Mouse (Mus musculus): ENCODE measurements around the gene Cep128. TPM values are rescaled to one million over a fixed set of nuclear protein-coding genes. Genes with fewer than 3 reads are reported as not detected.
"Not testable (repeated sequence)": the region's sequence is repeated elsewhere in the genome, so short reads cannot be mapped to it uniquely, and the experiment has no call there.

The Cep128 gene
- polyA plus RNA-seq, 1 experiment from 2014 or later, result 9.0 TPM

DNA sequence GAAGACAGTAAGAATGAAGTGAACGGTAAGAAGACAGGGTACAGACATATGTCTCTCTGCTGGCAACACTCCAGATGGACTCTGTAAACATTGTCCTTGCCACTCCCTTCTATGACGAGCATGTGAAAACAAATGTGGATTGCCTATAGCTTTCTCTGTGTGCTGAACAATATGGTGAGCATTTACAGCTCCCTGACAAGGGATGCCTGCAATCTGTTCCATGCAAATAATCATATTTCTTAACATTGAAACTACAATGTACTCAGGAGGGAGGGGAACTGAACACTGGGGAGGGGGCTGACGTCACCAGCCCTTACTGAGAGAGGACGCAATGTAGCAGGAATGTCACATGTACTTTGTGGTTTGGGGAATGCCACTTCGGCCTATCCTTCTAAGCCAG, 355.1 kb downstream of the Cep128 start:
- no peak overlapping the region for H3K27ac ChIP-seq
- no peak overlapping the region for H3K4me3 ChIP-seq (replicated peaks)
- H3K27me3 ChIP-seq (replicated peaks), result no peaks in the 10 kb centered on the region
- ATAC-seq, result peak; percentile 66
- H3K4me2 ChIP-seq (replicated peaks), result no peak overlapping the region
- H3K9me3 ChIP-seq, result no peaks in the 10 kb centered on the region
- WGBS, result 47% methylated on average over 5 of the region's 5 CpGs
- no peak overlapping the region for H3K9ac ChIP-seq
- H3K36me3 ChIP-seq, result no peaks in the 10 kb centered on the region
- no peaks in the 10 kb centered on the region for H3K4me1 ChIP-seq (replicated peaks)

DNA sequence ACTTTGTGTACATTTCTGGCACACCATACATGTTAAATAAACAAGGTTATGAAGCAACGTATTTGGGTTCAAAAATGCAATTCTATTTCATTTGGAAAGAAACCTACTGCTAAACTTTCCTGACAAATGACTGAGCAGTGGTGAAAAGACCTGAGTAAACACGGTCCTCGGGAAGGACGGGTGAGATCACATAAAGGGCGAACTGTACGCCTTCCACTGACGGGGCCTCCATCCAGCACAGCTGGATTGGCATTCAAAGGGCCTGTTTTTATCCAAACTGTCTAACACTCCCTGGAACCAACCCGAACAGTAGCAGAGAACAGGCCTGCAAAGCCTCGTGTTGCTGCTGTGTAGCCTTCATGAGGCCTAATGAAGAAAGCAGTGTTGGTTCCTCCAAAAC, 356.5 kb downstream of the Cep128 start:
- Histone ChIP-seq H3K27me3 (replicated peaks) (no peaks in the 10 kb centered on the region), H3K4me2 (replicated peaks) (no peak overlapping the region), H3K4me1 (replicated peaks) (no peaks in the 10 kb centered on the region), H3K4me3 (replicated peaks) (no peak overlapping the region), H3K9ac (no peak overlapping the region), H3K36me3 (no peaks in the 10 kb centered on the region), H3K27ac (no peak overlapping the region), H3K9me3 (no peaks in the 10 kb centered on the region)
- ATAC-seq, result no peak
- WGBS, result 52% methylated on average over 9 of the region's 9 CpGs

DNA sequence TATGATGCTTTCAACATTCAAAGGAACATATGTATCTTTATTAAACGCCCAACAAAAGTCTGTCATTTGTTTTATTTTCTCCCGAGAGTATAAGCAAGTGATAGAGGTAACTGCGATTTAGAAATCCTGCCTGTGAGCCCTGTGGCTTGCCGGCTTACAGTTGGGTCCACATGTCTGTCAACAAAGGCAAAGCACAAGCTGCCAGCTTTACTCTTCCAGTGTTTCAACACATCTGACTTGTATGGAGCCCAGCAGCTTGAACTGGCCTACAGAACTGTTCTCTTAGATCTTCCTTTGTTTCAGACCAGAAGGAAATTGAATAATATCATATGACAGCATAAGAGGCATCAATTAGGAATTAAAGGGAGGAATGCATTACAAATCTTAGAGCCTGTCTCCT, 357.1 kb downstream of the Cep128 start:
- Histone ChIP-seq H3K4me1 (replicated peaks) (no peaks in the 10 kb centered on the region), H3K4me3 (replicated peaks) (no peak overlapping the region), H3K27me3 (replicated peaks) (no peaks in the 10 kb centered on the region), H3K36me3 (no peaks in the 10 kb centered on the region), H3K27ac (no peak overlapping the region), H3K9ac (no peak overlapping the region), H3K9me3 (no peaks in the 10 kb centered on the region), H3K4me2 (replicated peaks) (no peak overlapping the region)
- WGBS, result 80% methylated on average over 4 of the region's 4 CpGs
- no peak for ATAC-seq

DNA sequence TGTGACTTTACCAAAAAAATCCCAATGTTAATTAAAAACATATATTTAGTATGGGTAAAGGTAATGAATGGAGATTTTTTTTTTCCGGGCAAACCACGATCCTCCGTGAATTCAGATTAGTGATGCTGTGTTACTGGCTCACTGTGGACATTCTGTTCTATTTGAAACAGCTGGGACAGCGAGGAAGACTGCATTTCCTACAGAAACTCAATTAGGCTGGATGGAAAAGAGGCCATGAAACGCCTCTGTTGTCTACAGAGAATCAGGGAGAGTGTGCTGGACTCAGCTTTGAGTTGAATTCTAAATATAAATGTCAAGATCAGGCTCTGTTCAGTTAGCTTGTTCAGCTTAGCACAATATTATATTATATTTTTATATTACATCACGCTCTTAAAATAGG, 369.1 kb downstream of the Cep128 start:
- H3K27ac ChIP-seq, result no peak overlapping the region
- 84% methylated on average over 6 of the region's 6 CpGs for WGBS

DNA sequence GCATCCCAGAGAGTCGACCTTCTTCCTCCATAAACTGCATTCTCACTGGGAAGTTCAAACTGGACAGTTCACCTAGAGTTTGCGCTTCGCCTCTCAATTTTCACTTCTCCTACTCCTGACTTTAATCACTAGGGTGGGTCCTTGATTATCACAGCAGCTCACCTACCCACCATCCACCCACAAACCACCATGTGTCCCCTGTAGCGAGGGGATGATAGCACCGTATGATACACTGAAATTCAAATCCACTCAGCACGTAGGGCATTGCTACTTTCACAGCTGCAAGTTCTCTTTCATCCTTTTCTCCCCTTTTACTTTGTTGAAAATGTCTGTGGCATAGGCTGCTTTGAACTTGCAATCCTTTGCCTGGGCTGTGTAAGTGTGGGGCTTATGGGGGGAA, 371.2 kb downstream of the Cep128 start:
- ATAC-seq, result no peak
- Histone ChIP-seq H3K36me3 (no peaks in the 10 kb centered on the region), H3K4me3 (replicated peaks) (no peak overlapping the region), H3K4me2 (replicated peaks) (no peak overlapping the region), H3K27me3 (replicated peaks) (no peaks in the 10 kb centered on the region), H3K9ac (no peak overlapping the region), H3K27ac (no peak overlapping the region), H3K4me1 (replicated peaks) (0 out of 2 replicates have a peak, but pooled peaks cover 2% of the 10 kb centered on the region), H3K9me3 (no peaks in the 10 kb centered on the region)
- 89% methylated on average over 6 of the region's 6 CpGs for WGBS

More for the DNA sequence above, 369.1 kb downstream of the Cep128 start:
- no peak for ATAC-seq
- Histone ChIP-seq H3K4me3 (replicated peaks) (no peak overlapping the region), H3K9me3 (no peaks in the 10 kb centered on the region), H3K4me1 (replicated peaks) (no peaks in the 10 kb centered on the region), H3K36me3 (no peaks in the 10 kb centered on the region), H3K9ac (no peak overlapping the region), H3K27me3 (replicated peaks) (no peaks in the 10 kb centered on the region), H3K4me2 (replicated peaks) (no peak overlapping the region)

DNA sequence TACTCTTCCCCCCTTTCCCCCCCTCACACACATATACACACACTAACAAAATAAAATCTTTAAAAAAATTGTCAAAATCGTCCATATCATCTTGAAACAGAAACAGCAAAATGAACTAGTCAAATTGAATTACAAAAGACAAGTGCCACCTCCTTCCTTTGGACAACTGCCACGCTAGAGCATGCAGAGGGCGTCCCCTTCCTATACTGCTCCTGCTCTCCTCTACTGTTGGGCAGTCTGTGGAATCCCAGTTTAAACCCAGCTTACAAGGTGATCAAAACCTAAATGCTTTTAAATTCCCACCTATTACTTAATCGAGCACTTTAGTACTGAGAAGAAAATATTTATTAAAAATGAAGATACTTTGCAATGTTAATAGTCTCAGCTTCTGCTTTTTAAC, 372.0 kb downstream of the Cep128 start:
- no peaks in the 10 kb centered on the region for H3K27me3 ChIP-seq (replicated peaks)
- no peaks in the 10 kb centered on the region for H3K36me3 ChIP-seq
- 71% methylated on average over 4 of the region's 4 CpGs for WGBS
- ATAC-seq, result no peak
- no peak overlapping the region for H3K27ac ChIP-seq
- no peaks in the 10 kb centered on the region for H3K9me3 ChIP-seq
- H3K4me3 ChIP-seq (replicated peaks), result no peak overlapping the region
- no peak overlapping the region for H3K4me2 ChIP-seq (replicated peaks)
- H3K4me1 ChIP-seq (replicated peaks), result 0 out of 2 replicates have a peak, but pooled peaks cover 2% of the 10 kb centered on the region
- no peak overlapping the region for H3K9ac ChIP-seq

DNA sequence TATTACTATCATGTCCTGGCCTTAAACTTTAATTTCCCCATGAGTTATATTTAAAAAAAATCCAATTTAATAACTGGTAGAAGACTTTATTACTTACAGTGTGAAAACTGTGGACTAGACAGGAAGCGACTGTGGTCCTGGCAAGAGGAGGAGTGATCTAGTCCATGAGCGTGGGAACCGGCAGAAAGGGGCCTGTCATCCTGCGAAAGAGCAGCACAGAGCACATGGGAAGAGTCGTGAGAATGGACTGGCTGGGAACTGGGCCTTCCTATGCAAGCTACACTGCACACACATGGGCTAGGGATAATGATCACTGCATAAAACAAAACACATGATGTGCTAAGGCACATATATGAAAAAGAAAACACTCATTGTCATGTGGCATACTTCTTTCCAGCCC, 375.5 kb downstream of the Cep128 start:
- H3K4me3 ChIP-seq (replicated peaks), result no peak overlapping the region

DNA sequence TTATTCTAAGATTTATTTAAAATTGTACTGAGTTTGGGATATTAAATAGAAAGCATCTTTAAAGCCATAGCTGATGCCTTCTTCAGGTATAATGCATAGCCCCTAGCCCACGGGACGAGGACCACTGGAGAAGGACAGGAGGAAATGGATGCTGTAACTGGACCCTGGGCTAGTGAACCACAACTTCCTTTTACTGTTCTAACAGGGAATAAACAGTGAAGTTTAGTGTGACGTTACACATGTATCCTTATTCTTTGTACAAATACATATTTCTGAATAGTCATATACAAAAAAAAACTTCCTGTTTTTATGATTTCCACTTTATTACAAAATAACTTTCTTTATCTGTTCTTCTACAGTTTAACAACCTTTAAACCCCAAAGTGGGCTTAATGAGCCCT, 376.0 kb downstream of the Cep128 start:
- Histone ChIP-seq H3K4me3 (replicated peaks) (no peak overlapping the region), H3K4me1 (replicated peaks) (0 out of 2 replicates have a peak, but pooled peaks cover 2% of the 10 kb centered on the region), H3K4me2 (replicated peaks) (no peak overlapping the region), H3K9me3 (no peaks in the 10 kb centered on the region), H3K9ac (no peak overlapping the region), H3K36me3 (no peaks in the 10 kb centered on the region), H3K27ac (no peak overlapping the region), H3K27me3 (replicated peaks) (no peaks in the 10 kb centered on the region)
- WGBS, result 55% methylated on average over 3 of the region's 3 CpGs
- ATAC-seq, result no peak

More for the DNA sequence above, 375.5 kb downstream of the Cep128 start:
- ATAC-seq, result no peak
- no peaks in the 10 kb centered on the region for H3K27me3 ChIP-seq (replicated peaks)
- no peak overlapping the region for H3K4me2 ChIP-seq (replicated peaks)
- H3K27ac ChIP-seq, result no peak overlapping the region
- H3K9me3 ChIP-seq, result no peaks in the 10 kb centered on the region
- no peak overlapping the region for H3K9ac ChIP-seq
- WGBS, result 55% methylated on average over 5 of the region's 5 CpGs
- H3K4me1 ChIP-seq (replicated peaks), result 0 out of 2 replicates have a peak, but pooled peaks cover 2% of the 10 kb centered on the region
- H3K36me3 ChIP-seq, result no peaks in the 10 kb centered on the region

DNA sequence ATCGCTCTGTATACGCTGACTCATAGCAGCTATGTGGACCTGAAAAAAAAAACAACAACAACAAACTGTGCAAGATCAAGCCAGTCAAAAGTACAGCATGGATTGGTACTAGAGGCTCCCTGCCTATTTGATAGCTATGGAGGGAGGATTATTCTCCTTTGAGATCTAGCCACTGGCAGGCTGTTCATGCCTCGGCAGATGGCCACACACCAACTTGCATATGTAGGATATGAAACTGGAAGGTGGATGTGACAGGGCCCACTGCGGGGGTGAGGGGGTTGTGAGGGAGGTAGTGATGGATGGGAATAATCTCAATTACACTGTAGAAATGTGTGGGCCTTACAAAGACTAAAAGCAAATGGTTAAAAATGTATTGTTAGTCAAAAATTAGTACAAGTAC, 386.7 kb downstream of the Cep128 start:
- ATAC-seq, result no peak
- H3K36me3 ChIP-seq, result no peaks in the 10 kb centered on the region
- 94% methylated on average over 4 of the region's 4 CpGs for WGBS
- no peaks in the 10 kb centered on the region for H3K4me1 ChIP-seq (replicated peaks)
- no peak overlapping the region for H3K9ac ChIP-seq
- no peak overlapping the region for H3K27ac ChIP-seq
- H3K4me3 ChIP-seq (replicated peaks), result no peak overlapping the region
- H3K4me2 ChIP-seq (replicated peaks), result no peak overlapping the region
- H3K27me3 ChIP-seq (replicated peaks), result no peaks in the 10 kb centered on the region
- H3K9me3 ChIP-seq, result no peaks in the 10 kb centered on the region

DNA sequence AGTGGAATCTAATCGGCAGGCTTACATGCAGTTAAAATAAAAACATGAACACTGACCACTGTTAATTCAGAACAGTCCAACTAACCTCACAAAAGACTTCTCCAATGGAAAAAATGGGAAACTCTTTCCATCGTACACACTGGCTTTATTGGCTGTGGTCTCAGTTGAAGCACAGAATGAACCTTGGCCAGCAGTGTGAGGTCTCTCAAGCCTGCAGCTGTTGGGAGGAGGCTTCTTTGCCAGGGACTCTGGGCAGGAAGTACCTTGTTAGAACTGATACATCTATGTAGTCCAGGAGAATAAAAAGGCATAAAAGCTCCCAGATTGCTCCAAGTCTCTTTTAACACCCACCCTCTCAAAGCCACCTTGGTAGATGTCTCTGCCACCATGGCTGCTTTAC, 390.9 kb downstream of the Cep128 start:
- no peaks in the 10 kb centered on the region for H3K9me3 ChIP-seq
- 82% methylated on average over 2 of the region's 2 CpGs for WGBS
- no peak overlapping the region for H3K4me3 ChIP-seq (replicated peaks)
- ATAC-seq, result no peak
- no peaks in the 10 kb centered on the region for H3K36me3 ChIP-seq
- H3K27me3 ChIP-seq (replicated peaks), result no peaks in the 10 kb centered on the region
- H3K4me1 ChIP-seq (replicated peaks), result no peaks in the 10 kb centered on the region
- H3K4me2 ChIP-seq (replicated peaks), result no peak overlapping the region
- H3K9ac ChIP-seq, result no peak overlapping the region
- H3K27ac ChIP-seq, result no peak overlapping the region

DNA sequence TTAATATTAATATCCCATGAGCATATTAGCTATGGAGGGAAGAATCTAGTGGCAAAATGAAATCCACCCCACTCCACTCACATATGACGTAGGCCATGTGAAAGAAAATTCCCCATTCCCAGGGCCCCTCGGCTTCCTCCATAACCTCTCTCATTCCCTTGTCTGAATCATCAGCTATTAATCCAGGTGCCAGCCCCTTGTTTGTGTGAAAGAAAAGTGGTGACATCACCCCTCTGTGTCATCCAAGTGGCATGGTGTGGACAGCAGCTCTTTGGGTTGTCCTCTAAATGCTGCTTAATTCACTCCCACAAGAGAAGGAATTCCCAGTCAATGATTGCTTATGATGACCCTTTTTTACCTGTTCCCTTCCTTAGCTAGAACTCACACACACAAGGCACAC, 396.4 kb downstream of the Cep128 start:
- Histone ChIP-seq H3K4me1 (replicated peaks) (no peaks in the 10 kb centered on the region), H3K36me3 (no peaks in the 10 kb centered on the region), H3K4me2 (replicated peaks) (no peak overlapping the region), H3K27me3 (replicated peaks) (no peaks in the 10 kb centered on the region), H3K4me3 (replicated peaks) (no peak overlapping the region), H3K27ac (no peak overlapping the region), H3K9me3 (no peaks in the 10 kb centered on the region), H3K9ac (no peak overlapping the region)
- ATAC-seq, result no peak
- WGBS, result 81% methylated on average over 2 of the region's 2 CpGs

DNA sequence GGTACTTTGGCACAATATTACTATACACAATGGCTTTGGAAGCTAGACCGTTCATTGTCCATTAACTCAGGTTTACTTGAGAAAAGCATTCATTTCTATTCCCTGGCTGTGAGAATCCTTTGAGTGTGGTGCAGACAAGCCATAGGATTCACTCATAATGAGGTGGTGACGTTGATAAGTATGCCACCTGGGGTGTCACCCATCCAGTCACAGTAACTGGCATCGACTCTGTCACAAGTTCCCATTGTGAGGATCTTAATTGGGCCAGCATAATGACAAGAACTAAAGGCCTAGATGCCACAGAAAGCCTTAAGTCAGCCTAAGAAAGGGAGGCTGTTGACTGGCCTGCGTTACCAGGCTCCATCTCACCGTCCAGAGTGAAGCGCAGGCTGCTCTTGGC, 396.9 kb downstream of the Cep128 start:
- Histone ChIP-seq H3K9ac (no peak overlapping the region), H3K4me2 (replicated peaks) (no peak overlapping the region), H3K36me3 (no peaks in the 10 kb centered on the region), H3K27me3 (replicated peaks) (no peaks in the 10 kb centered on the region), H3K27ac (no peak overlapping the region), H3K9me3 (no peaks in the 10 kb centered on the region), H3K4me1 (replicated peaks) (no peaks in the 10 kb centered on the region), H3K4me3 (replicated peaks) (no peak overlapping the region)
- WGBS, result 86% methylated on average over 6 of the region's 6 CpGs
- ATAC-seq, result no peak

DNA sequence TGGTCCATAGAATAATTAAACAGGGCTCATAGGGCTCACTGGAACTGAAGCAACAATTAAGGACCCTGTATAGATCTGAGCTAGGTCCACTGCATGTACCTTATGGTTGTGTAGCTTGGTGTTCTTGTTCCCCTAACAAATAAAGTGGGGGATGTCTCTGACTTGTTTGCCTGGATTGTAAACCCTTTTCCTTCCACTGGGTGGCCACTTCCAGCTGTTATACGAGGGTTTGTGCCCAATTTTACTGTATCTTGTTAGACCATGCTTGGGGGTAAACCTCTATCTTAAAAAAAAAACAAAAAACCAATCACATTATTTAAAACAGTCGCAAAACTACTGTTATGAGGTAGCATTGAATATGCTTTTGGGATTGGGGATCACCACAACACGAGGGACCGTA, 402.2 kb downstream of the Cep128 start:
- Histone ChIP-seq H3K4me1 (replicated peaks) (no peaks in the 10 kb centered on the region), H3K9me3 (no peaks in the 10 kb centered on the region), H3K9ac (no peak overlapping the region), H3K4me2 (replicated peaks) (no peak overlapping the region), H3K36me3 (no peaks in the 10 kb centered on the region), H3K4me3 (replicated peaks) (no peak overlapping the region), H3K27ac (no peak overlapping the region), H3K27me3 (replicated peaks) (no peaks in the 10 kb centered on the region)
- WGBS, result 85% methylated on average over 4 of the region's 4 CpGs
- ATAC-seq, result no peak

DNA sequence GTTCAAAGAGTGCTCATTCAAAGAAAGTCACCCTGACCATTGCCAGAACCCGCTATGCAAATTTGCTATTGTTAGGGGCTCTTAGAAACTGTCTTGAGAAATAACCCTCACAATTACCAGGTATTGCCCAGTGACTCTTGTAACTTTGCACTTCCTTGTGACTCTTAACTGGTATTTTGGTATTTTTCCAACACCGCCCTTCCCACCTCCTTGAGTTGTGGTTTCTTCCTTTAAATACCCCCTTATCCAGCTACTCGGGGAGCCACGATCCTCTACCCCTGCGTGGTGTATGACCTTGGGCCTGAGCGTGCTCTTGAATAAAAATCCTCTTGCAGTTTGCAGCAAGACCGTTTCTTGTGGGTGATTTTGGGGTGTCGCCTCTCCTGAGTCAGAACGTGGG, 407.8 kb downstream of the Cep128 start:
- not testable (repeated sequence) for H3K27ac ChIP-seq; H3K4me3 ChIP-seq (replicated peaks); ATAC-seq; H3K9ac ChIP-seq; H3K9me3 ChIP-seq; H3K27me3 ChIP-seq (replicated peaks); H3K4me2 ChIP-seq (replicated peaks); H3K4me1 ChIP-seq (replicated peaks); H3K36me3 ChIP-seq
- WGBS, result 91% methylated on average over 9 of the region's 9 CpGs

All from intestine, embryonic 15.5 days (tissue).